Mouse (Mus musculus) erythroblast, embryonic 14.5 days (primary cell): ENCODE measurements around the gene Klk5.

Experiments
- GATA1 ChIP-seq: IDR thresholded peaks from 2 replicates; pipeline ENCODE4 v1.6.1; 2012; ENCODE audit warnings: low read length, inconsistent platforms, mixed read lengths
- TAL1 ChIP-seq: IDR thresholded peaks from 3 replicates; pipeline ENCODE4 v1.6.1; 2012; ENCODE audit warnings: low read length, inconsistent platforms, mixed read lengths

GRCm38 (mm10) chr7:43841701-43842100 lies at the start of gene Klk5:
- no peak for TF ChIP-seq GATA1
- TF ChIP-seq TAL1, result no peak
